Mouse (Mus musculus) embryonic facial prominence, embryonic 11.5 days (tissue): ENCODE measurements around the gene Eef1b2. TPM values are rescaled to one million over a fixed set of nuclear protein-coding genes. Genes with fewer than 3 reads are reported as not detected.

Experiments
- ATAC-seq: fragments of 200-750 bp; cut with Nextera tagmentation; replicated peaks from 2 replicates; pipeline ENCODE4 v1.8.0; 2017; ENCODE audit warnings: low read depth; ENCODE audit not compliant: insufficient number of reproducible peaks, low FRiP score, low TSS enrichment
- DNase-seq: peaks from one replicate; pipeline ENCODE4 v3.0.0-alpha.2; 2015; ENCODE audit warnings: low spot score
- H3K27ac ChIP-seq: fragments of 300-500 bp; sonication (generic); replicated peaks from 2 replicates; pipeline ENCODE4 v1.5.1; 2014; ENCODE audit warnings: mild to moderate bottlenecking, low read depth, low read length, control low read depth
- H3K27me3 ChIP-seq: fragments of 300-500 bp; sonication (generic); 2 replicates; pipeline ENCODE4 v1.6.1; 2014; ENCODE audit warnings: mild to moderate bottlenecking, low read length, moderate library complexity, mixed read lengths; ENCODE audit not compliant: control insufficient read depth, insufficient read depth
- H3K36me3 ChIP-seq: fragments of 300-500 bp; sonication (generic); replicated peaks from 2 replicates; pipeline ENCODE4 v1.6.1; 2014; ENCODE audit warnings: low read depth, mild to moderate bottlenecking, low read length, moderate library complexity, mixed read lengths; ENCODE audit not compliant: control insufficient read depth, insufficient read depth
- H3K4me1 ChIP-seq: fragments of 300-500 bp; sonication (generic); 2 replicates; pipeline ENCODE4 v1.6.1; 2014; ENCODE audit warnings: low read length, mixed read lengths; ENCODE audit not compliant: control insufficient read depth, insufficient read depth
- H3K4me2 ChIP-seq: fragments of 300-500 bp; sonication (generic); 2 replicates; pipeline ENCODE4 v1.6.1; 2014; ENCODE audit warnings: low read depth, mild to moderate bottlenecking, control low read depth, low read length, moderate library complexity
- H3K4me3 ChIP-seq: fragments of 300-500 bp; sonication (generic); 2 replicates; pipeline ENCODE4 v1.5.1; 2014; ENCODE audit warnings: low read depth, low read length, control low read depth
- H3K9ac ChIP-seq: fragments of 300-500 bp; sonication (generic); replicated peaks from 2 replicates; pipeline ENCODE4 v1.6.1; 2014; ENCODE audit warnings: mild to moderate bottlenecking, control low read depth, low read length
- H3K9me3 ChIP-seq: fragments of 300-500 bp; sonication (generic); replicated peaks from 2 replicates; pipeline ENCODE4 v1.6.1; 2016; ENCODE audit warnings: mild to moderate bottlenecking, low read length, inconsistent platforms, mixed read lengths; ENCODE audit not compliant: control insufficient read depth
- WGBS: fragments of 180-500 bp; shearing (Covaris S2); extraction: QIAGEN DNeasy Blood & Tissue Kit; methylation state at CpG from one replicate; pipeline ENCODE4 v1.1.7; 2014; 5-methylcytosine and 5-hydroxymethylcytosine counted together
- polyA plus RNA-seq: library from polyadenylated mRNA; unstranded; fragments of >200 nt; fragmentation: Nextera tagmentation; extraction: Ambion mirVana; gene quantifications from 2 replicates; pipeline ENCODE4 v1.2.1, GENCODE M21; 2014

The Eef1b2 gene
- polyA plus RNA-seq, result 611 and 644 TPM in 2 replicates

GRCm38 (mm10) chr1:63176604-63177421, at the start of gene Eef1b2, which contains the start of gene Ndufs1:
Eef1b2 (plus strand) TSS chr1:63176825.
Ndufs1 (minus strand) TSS chr1:63176833.
- under 1% methylated on average over 72 of the region's 72 CpGs for WGBS

GRCm38 (mm10) chr1:63129273-63129672, 47.4 kb upstream of the Eef1b2 start:
- H3K4me2 ChIP-seq, result no peak overlapping the region

More at GRCm38 (mm10) chr1:63176604-63177421, at the start of gene Eef1b2, which contains the start of gene Ndufs1:
- Histone ChIP-seq H3K4me2 (peak within 1 kb of the TSS; percentile 70), H3K27ac (peak within 1 kb of the TSS; percentile 77), H3K9me3 (no peaks in the 10 kb centered on the region), H3K36me3 (no peaks in the 10 kb centered on the region), H3K4me1 (no peaks in the 10 kb centered on the region; the same call in none of the 2 replicates), H3K9ac (peak within 1 kb of the TSS; percentile 96), H3K27me3 (no peaks in the 10 kb centered on the region), H3K4me3 (peak within 1 kb of the TSS; percentile 93)
- ATAC-seq (peak; percentile 70), DNase-seq (peak; percentile 98)

GRCm38 (mm10) chr1:63129857-63130690, 46.6 kb upstream of the Eef1b2 start:
- 22% methylated on average over 18 of the region's 18 CpGs for WGBS
- DNase-seq, result no peak
- H3K36me3 ChIP-seq, result no peaks in the 10 kb centered on the region; the same call in 1 of the 2 replicates
- no peaks in the 10 kb centered on the region for H3K4me1 ChIP-seq
- H3K9ac ChIP-seq, result peak overlapping the region; percentile 48
- peak overlapping the region; percentile 41 for H3K4me2 ChIP-seq
- no peaks in the 10 kb centered on the region for H3K27me3 ChIP-seq
- H3K27ac ChIP-seq, result no peak overlapping the region
- ATAC-seq, result peak; percentile 79; the same call in 1 of the 2 replicates
- peak overlapping the region; percentile 18 for H3K4me3 ChIP-seq
- H3K9me3 ChIP-seq, result no peaks in the 10 kb centered on the region

More at GRCm38 (mm10) chr1:63129273-63129672, 47.4 kb upstream of the Eef1b2 start:
- 57% methylated on average over 3 of the region's 3 CpGs for WGBS
- H3K9me3 ChIP-seq, result no peaks in the 10 kb centered on the region
- H3K27me3 ChIP-seq, result no peaks in the 10 kb centered on the region
- ATAC-seq, result no peak
- 0 out of 2 replicates have a peak overlapping the region, but pooled peaks have one; percentile 30 for H3K9ac ChIP-seq
- no peaks in the 10 kb centered on the region for H3K4me1 ChIP-seq
- DNase-seq, result no peak
- H3K27ac ChIP-seq, result no peak overlapping the region
- no peaks in the 10 kb centered on the region; the same call in 1 of the 2 replicates for H3K36me3 ChIP-seq
- no peak overlapping the region for H3K4me3 ChIP-seq

GRCm38 (mm10) chr1:63130883-63131282, 45.7 kb upstream of the Eef1b2 start:
- no peaks in the 10 kb centered on the region for H3K9me3 ChIP-seq
- no peak overlapping the region for H3K4me3 ChIP-seq
- H3K27me3 ChIP-seq, result no peaks in the 10 kb centered on the region
- H3K9ac ChIP-seq, result no peak overlapping the region
- no peak overlapping the region for H3K27ac ChIP-seq
- no peak for ATAC-seq
- 88% methylated on average over 2 of the region's 2 CpGs for WGBS
- no peak overlapping the region for H3K4me2 ChIP-seq
- no peaks in the 10 kb centered on the region for H3K4me1 ChIP-seq
- H3K36me3 ChIP-seq, result no peaks in the 10 kb centered on the region
- no peak for DNase-seq

- no peaks in the 10 kb centered on the region for H3K27me3 ChIP-seq
- no peak overlapping the region for H3K27ac ChIP-seq
- DNase-seq (no peak), ATAC-seq (no peak)
- H3K4me2 ChIP-seq, result no peak overlapping the region
- H3K9me3 ChIP-seq, result no peaks in the 10 kb centered on the region
- WGBS, result 89% methylated on average over 11 of the region's 11 CpGs
- H3K36me3 ChIP-seq, result no peaks in the 10 kb centered on the region
- H3K4me3 ChIP-seq, result no peak overlapping the region
- H3K4me1 ChIP-seq, result no peaks in the 10 kb centered on the region
- no peak overlapping the region for H3K9ac ChIP-seq
These were observed 44.9 kb upstream of the Eef1b2 start for GRCm38 (mm10) chr1:63131766-63132165.

GRCm38 (mm10) chr1:63134530-63134929, 42.1 kb upstream of the Eef1b2 start:
- no peak for DNase-seq
- H3K36me3 ChIP-seq, result no peaks in the 10 kb centered on the region
- no peak for ATAC-seq
- H3K4me3 ChIP-seq, result no peak overlapping the region
- H3K9me3 ChIP-seq, result no peaks in the 10 kb centered on the region
- WGBS, result 77% methylated on average over 3 of the region's 3 CpGs
- H3K4me1 ChIP-seq, result no peaks in the 10 kb centered on the region
- H3K27me3 ChIP-seq, result no peaks in the 10 kb centered on the region
- no peak overlapping the region for H3K27ac ChIP-seq
- H3K4me2 ChIP-seq, result no peak overlapping the region
- H3K9ac ChIP-seq, result no peak overlapping the region

- WGBS, result 91% methylated on average over 2 of the region's 2 CpGs
- no peak overlapping the region for H3K4me3 ChIP-seq
These were observed 38.7 kb upstream of the Eef1b2 start for GRCm38 (mm10) chr1:63137971-63138370.

More at GRCm38 (mm10) chr1:63137971-63138370, 38.7 kb upstream of the Eef1b2 start:
- ATAC-seq (no peak), DNase-seq (no peak)
- H3K27ac ChIP-seq, result no peak overlapping the region
- H3K9ac ChIP-seq, result no peak overlapping the region
- no peaks in the 10 kb centered on the region for H3K36me3 ChIP-seq
- H3K9me3 ChIP-seq, result no peaks in the 10 kb centered on the region
- no peak overlapping the region for H3K4me2 ChIP-seq
- H3K27me3 ChIP-seq, result no peaks in the 10 kb centered on the region
- no peaks in the 10 kb centered on the region for H3K4me1 ChIP-seq
